Mouse (Mus musculus): ENCODE measurements around the gene Mapk6.

- TF ChIP-seq CTCF (conservative IDR thresholded peaks at IDR 0.05; ENCODE audit: low read length) = no peak
- TF ChIP-seq NANOG (IDR thresholded peaks at IDR 0.05; ENCODE audit: borderline replicate concordance, low read length) = no peak
Measured at GRCm38 (mm10) chr9:75375606-75376005, 34.2 kb downstream of the Mapk6 start.

Measured in E14TG2a.4 (cell line).